Mouse (Mus musculus): ENCODE results near the gene Tcf20.
"Not testable (repeated sequence)": the region's sequence is repeated elsewhere in the genome, so short reads cannot be mapped to it uniquely, and the experiment has no call there.

Gene Tcf20

DNA sequence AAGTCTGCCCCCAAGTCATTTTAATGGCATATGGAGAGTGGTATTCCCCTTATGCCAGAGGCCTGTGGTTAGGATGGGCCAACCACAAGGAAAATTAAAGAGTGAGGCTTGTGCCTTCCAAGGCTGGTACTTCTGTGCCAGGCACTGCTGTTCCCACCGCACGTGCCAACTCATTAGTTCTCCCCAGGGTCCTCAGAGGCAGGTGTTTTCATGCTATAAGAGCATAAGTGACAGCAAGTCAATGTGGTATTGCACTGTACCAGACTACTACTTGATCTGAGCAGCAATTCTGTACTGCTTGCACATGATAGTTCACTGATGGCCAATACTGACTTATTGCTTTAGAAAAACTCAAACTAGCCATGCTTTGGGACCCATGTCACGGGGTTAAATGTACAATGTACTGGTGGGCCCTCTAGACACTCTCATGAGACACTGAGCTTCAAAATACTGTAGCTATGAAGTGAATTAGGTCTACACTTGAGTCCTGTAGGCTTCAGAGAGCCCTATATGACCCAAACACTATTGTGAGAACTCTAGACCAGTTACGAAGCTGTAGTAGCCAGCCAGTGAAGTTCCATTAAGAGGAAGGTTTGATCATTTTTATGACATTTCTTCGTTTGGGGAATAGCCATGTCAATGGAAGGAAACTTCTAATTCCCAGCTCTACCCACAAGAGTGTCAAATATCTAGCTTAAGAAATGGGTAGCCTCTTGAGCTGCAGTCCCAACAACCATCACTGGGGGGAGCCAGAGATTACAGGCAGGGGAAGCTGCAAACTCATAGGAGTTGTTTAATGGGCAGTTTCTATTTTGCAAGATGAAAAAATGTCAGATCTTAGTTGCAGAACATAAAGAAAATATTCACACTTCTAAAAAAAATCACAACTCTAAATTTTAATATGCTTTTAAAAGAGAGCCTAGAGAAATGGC is 182.7 kb downstream of the Tcf20 start:
- peak; percentile 62 for DNase-seq

DNA sequence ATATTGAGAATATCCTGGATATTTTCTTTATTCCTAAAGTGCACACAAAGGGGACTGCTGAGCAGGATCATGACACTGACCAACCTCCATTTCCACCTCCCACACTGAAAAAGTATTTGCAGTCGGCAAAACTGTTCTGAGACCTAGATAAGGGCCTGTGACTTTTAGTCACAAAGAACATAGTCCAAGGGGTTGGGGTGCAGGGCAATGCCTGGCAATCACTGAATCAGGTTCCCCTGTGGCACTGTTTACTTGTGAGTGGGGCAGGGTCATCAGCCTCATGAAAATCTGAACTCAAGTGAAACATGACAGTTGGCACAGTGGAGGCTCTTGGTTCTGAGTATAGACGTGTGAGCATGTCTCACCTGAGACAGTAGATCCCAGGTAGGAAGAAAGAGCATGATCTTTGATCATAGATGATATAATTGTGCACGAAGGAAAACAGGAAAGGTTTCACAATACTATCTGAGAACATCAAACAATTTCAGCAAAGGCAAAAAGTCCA is 191.7 kb downstream of the Tcf20 start:
- no peak for DNase-seq

DNA sequence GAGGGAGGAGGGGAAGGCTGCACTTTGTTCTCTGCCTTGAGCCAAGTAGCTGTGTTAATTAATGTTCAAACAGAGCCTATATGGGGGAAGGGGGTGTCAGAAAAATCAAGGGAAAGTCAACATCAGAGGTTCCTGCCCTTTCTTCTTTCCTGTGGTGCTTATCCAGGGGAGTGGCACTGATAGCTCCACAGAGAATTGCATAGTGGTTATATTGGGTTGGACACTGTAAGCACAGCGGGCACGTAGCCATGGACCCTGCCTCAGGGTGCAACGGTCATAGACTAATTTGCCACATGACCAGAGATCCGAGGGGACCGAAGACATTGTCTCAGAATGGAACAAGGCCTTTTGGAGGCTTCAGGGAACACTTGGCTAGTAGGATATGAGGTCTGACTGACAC is 193.4 kb downstream of the Tcf20 start, which contains the start of gene Cyp2d26:
Cyp2d26 (minus strand) TSS at position 18 of the 400 bp plus-strand sequence.
- no peak for DNase-seq

DNA sequence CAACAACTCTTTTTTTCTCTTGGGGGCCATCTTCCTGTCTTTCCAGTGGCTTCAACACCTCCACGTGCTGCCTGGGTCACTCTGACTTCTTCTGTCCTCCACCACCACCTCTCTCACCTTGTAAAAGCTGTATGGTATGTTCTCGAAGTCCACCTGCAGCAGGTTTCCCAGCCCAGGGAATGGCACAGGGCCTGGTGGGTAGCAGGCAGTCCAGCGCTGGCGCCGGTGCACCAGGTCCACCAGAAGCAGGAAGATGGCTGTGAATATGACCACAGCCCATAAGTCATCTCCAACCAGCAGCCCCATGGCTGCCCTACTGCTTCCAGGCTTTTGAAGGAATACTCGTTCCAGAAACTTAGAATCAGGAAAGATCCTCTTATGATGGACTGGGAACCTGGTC is 193.8 kb downstream of the Tcf20 start:
- DNase-seq = no peak

DNA sequence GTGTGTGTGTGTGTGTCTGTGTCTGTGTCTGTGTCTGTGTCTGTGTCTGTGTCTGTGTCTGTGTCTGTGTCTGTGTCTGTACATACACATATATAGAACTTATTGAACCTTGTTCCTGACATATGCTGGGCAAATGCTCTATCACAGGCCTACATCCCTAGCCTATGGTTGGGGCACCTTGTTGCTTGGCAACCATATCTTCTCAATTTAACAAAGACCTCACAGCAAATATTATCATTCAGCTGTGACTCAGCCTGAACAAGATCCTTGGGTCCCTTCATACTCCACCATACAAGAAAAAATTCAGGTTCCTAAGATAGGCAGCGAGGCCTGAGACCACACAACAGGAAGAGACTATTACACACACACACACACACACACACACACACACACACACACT is 194.2 kb downstream of the Tcf20 start:
- DNase-seq = no peak

DNA sequence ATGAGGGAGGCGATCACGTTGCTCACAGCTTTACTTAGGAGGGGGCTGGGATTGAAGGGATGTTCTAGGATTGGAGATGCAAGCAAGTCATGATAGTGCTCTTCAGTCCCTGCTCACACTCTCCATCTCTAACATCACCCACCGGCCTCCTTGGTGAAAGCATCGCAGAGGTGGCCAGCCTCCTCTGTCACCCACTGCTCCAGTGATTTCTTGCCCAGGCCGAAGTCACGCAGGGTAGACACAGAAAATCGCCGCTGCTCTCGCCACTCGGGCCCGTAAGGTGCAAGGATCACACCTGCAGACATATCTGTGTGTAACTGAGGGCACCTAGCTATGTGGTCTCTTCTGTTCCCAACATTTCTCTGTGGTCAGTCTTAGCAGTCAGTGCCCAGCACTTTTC is 195.1 kb downstream of the Tcf20 start:
- no peak for DNase-seq

DNA sequence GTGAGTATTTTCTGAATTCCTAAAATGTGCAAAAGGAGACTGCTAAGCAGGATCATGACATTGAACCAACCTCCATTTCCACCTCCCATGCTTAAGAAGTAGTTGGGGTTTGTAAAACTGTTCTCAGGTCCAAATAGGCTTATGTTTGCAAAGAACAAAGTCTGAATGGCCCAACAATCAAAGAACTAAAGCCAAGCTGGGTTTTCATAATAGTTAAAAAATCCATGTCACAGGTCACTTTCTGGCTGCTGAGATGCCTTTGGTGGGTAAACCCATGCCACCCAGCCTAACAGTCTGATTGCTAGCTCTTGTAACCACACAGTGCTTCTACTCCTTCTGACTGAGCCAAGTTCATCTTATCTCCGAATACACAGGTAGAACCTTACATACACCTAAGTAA is 203.1 kb downstream of the Tcf20 start:
- no peak for DNase-seq

DNA sequence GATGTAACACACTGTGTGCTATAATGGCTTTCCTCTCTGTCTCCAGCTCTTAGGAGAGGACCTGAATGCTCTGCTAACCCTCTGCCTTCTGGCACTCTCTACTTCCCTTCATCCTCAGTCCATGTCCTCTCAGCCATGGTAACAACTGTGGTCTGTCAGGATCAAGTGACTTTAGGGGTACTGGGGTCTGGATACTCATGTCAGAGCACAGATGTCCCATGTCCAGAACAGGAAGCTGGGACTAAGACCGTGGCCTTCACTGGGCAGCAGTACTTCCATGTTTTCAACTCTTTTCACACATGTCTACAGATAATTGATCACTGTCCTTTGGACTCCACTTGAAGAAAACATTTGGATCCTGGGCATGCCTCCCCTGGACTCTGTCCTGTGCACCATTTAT is 203.9 kb downstream of the Tcf20 start:
- DNase-seq = no peak

DNA sequence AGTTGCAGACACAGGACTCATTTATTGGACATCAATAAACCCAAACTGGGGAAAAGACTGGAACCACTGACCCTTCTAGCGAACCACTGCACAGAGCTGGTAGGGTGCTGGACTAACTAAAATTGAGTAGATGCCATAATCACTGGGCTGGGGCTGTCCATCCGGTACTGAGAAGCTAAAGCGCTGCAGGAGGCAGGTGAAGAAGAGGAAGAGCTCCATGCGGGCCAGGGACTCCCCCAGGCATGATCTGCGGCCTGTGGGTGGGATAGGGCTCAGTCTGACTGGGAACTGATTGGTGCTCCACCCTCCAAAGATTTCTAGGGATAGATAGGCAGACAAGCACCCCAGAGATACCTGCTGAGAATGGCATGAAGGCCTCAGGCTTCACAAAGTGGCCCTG is 209.8 kb downstream of the Tcf20 start:
- DNase-seq = not testable (repeated sequence)

DNA sequence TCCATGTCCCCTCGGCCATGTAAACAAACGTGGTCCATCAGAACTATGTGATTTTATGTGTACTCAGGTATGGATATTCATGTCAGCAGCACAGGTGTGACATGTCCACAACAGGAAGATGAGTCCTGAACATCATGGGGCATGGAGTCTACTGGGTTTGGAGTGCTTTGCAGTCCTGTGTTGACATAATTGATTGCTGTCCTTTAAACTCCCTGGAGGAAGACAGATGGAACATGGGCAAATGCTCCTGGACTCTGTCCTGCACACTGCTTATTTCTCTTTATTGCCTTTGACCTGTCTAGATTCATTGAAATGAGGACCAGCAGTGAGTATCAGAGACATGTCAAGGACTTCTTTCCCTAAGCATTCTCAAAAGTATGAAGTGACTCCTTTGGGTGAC is 221.7 kb downstream of the Tcf20 start:
- DNase-seq = no peak

DNA sequence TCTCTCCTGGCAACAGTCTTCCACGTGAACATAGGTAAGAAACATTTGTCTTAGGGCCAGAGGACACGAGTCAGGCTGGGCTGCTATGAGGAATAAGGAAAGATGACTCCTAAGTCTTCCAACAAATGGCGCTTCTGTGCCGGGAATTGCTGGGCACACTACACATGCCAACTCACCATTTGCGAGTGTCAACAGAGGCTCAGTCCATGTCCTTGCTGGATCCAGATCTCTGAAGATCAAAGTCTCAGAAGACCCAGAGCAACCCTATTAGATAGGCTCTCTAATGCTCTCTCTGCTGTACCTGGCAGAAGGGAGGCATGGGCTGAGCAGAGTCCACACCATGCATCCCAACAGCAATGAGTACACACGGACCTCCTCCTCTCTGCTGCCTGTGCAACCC is 222.8 kb downstream of the Tcf20 start:
- DNase-seq = no peak

DNA sequence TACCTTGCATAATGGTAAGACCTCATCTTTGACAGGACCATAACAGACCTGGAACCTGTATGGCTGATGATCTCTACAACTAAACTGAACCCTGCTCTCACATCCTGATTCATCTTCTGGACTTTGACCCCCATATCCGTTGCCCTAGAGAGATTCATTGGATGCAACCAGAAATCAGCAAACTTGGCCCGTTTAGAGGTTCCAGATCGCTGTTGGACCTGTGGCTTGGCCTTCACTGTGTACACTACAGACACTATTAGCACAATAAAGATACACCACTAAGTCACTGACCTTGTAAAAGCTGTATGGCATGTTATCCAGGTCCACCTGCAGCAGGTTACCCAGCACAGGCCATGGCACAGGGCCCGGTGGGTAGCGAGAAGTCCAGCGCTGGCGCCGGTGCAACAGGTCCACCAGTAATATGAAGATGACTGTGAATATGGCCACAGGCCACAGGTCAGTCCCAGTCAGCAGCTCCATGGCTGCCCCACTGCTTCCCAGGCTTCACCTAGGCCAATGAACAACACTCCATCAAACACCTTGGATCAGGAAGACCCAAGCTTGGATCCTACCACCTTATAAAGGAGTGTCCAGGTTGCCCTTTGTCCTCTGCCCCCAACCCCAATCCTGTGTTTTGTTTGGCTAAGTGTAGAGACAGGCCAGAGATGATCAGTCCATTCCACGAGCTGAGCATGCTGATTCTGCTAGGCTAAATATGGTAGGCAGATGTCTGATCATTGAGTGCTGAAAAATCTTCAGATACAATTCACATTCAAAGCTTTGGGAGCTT is 223.8 kb downstream of the Tcf20 start, which contains the start of gene Cyp2d40:
Cyp2d40 (minus strand) TSS at position 553 of the 790 bp plus-strand sequence.
- DNase-seq = no peak
